Mouse (Mus musculus) kidney, postnatal 0 days (tissue): ENCODE measurements at regions not wholly inside any gene's neighbourhood (a gene's known extent, or its start where the extent isn't known, plus 50 kb on each side); places are given as distances from the start of the nearest gene placed in this dataset.

Experiments
- ATAC-seq: fragments of 200-750 bp; cut with Nextera tagmentation; replicated peaks from 2 replicates; pipeline ENCODE4 v1.8.0; 2017; ENCODE audit warnings: low read depth, moderate number of reproducible peaks, moderate TSS enrichment, moderate library complexity; ENCODE audit not compliant: low FRiP score
- DNase-seq: peaks from one replicate; pipeline ENCODE4 v3.0.0-alpha.2; 2016; ENCODE audit warnings: low spot score
- H3K27ac ChIP-seq: fragments of 300-500 bp; sonication (generic); 2 replicates; pipeline ENCODE4 v1.5.1; 2014; ENCODE audit warnings: mild to moderate bottlenecking
- H3K27me3 ChIP-seq: fragments of 300-500 bp; sonication (generic); 2 replicates; pipeline ENCODE4 v1.6.1; 2014; ENCODE audit warnings: low read length, mixed read lengths; ENCODE audit not compliant: insufficient read depth
- H3K36me3 ChIP-seq: fragments of 300-500 bp; sonication (generic); 2 replicates; pipeline ENCODE4 v1.6.1; 2014; ENCODE audit warnings: low read length, mixed read lengths; ENCODE audit not compliant: insufficient read depth
- H3K4me1 ChIP-seq: fragments of 300-500 bp; sonication (generic); replicated peaks from 2 replicates; pipeline ENCODE4 v1.6.1; 2014; ENCODE audit warnings: antibody characterized with exemption, low read length, mixed read lengths; ENCODE audit not compliant: insufficient read depth
- H3K4me2 ChIP-seq: fragments of 300-500 bp; sonication (generic); 2 replicates; pipeline ENCODE4 v1.6.1; 2014; ENCODE audit warnings: mild to moderate bottlenecking, low read length, moderate library complexity, mixed read lengths
- H3K4me3 ChIP-seq: fragments of 300-500 bp; sonication (generic); replicated peaks from 2 replicates; pipeline ENCODE4 v1.5.1; 2014; ENCODE audit warnings: low read depth, low read length
- H3K9ac ChIP-seq: fragments of 300-500 bp; sonication (generic); 2 replicates; pipeline ENCODE4 v1.6.1; 2014; ENCODE audit warnings: low read depth, low read length
- H3K9me3 ChIP-seq: fragments of 300-500 bp; sonication (generic); replicated peaks from 2 replicates; pipeline ENCODE4 v1.6.1; 2016; ENCODE audit warnings: low read length, inconsistent platforms, mixed read lengths
- CTCF ChIP-seq: IDR thresholded peaks from 2 replicates; pipeline ENCODE4 v1.5.1; 2016; ENCODE audit warnings: antibody characterized with exemption, low read depth, mild to moderate bottlenecking, moderate library complexity
- WGBS: fragments of 180-500 bp; shearing (Covaris S2); extraction: QIAGEN DNeasy Blood & Tissue Kit; methylation state at CpG from one replicate; pipeline ENCODE4 v1.1.7; 2014; 5-methylcytosine and 5-hydroxymethylcytosine counted together

GRCm38 (mm10) chr3:63036691-63037090 lies 204.6 kb upstream of the Mme start:
- Histone ChIP-seq H3K4me1 (no peaks in the 10 kb centered on the region), H3K36me3 (no peaks in the 10 kb centered on the region), H3K9ac (no peak overlapping the region), H3K27ac (no peak overlapping the region), H3K4me3 (no peak overlapping the region), H3K27me3 (no peaks in the 10 kb centered on the region), H3K4me2 (no peak overlapping the region), H3K9me3 (no peaks in the 10 kb centered on the region)
- no peak for TF ChIP-seq CTCF
- 57% methylated on average over 4 of the region's 4 CpGs for WGBS
- no peak for DNase-seq
- no peak for ATAC-seq

GRCm38 (mm10) chr3:63070786-63071185 lies 170.6 kb upstream of the Mme start:
- peak; percentile 19; the same call in 1 of the 2 replicates for TF ChIP-seq CTCF
- WGBS, result 94% methylated on average over 4 of the region's 4 CpGs
- Histone ChIP-seq H3K27me3 (no peaks in the 10 kb centered on the region), H3K9ac (no peak overlapping the region), H3K36me3 (no peaks in the 10 kb centered on the region), H3K4me1 (no peaks in the 10 kb centered on the region), H3K4me3 (no peak overlapping the region), H3K4me2 (no peak overlapping the region), H3K9me3 (no peaks in the 10 kb centered on the region), H3K27ac (no peak overlapping the region)
- no peak for ATAC-seq
- no peak for DNase-seq

GRCm38 (mm10) chr3:63073051-63073450 lies 168.3 kb upstream of the Mme start:
- no peaks in the 10 kb centered on the region for H3K27me3 ChIP-seq
- no peaks in the 10 kb centered on the region for H3K36me3 ChIP-seq
- ATAC-seq (no peak), DNase-seq (no peak)
- H3K9ac ChIP-seq, result no peak overlapping the region
- no peak overlapping the region for H3K27ac ChIP-seq
- no peaks in the 10 kb centered on the region for H3K4me1 ChIP-seq
- H3K4me2 ChIP-seq, result no peak overlapping the region
- no peak overlapping the region for H3K4me3 ChIP-seq
- H3K9me3 ChIP-seq, result no peaks in the 10 kb centered on the region
- no peak; the same call in 1 of the 2 replicates for TF ChIP-seq CTCF

GRCm38 (mm10) chr3:63078181-63078580 lies 163.2 kb upstream of the Mme start:
- H3K4me3 ChIP-seq, result no peak overlapping the region
- no peak overlapping the region for H3K4me2 ChIP-seq
- H3K36me3 ChIP-seq, result no peaks in the 10 kb centered on the region
- no peak for TF ChIP-seq CTCF
- H3K9ac ChIP-seq, result no peak overlapping the region
- H3K9me3 ChIP-seq, result no peaks in the 10 kb centered on the region
- no peaks in the 10 kb centered on the region for H3K27me3 ChIP-seq
- no peak for DNase-seq
- no peaks in the 10 kb centered on the region for H3K4me1 ChIP-seq
- ATAC-seq, result no peak
- WGBS, result 78% methylated on average over 2 of the region's 2 CpGs
- H3K27ac ChIP-seq, result no peak overlapping the region

- Histone ChIP-seq H3K4me2 (no peak overlapping the region), H3K9me3 (no peaks in the 10 kb centered on the region), H3K27ac (no peak overlapping the region), H3K4me1 (no peaks in the 10 kb centered on the region), H3K9ac (no peak overlapping the region), H3K27me3 (no peaks in the 10 kb centered on the region), H3K4me3 (no peak overlapping the region), H3K36me3 (no peaks in the 10 kb centered on the region)
- no peak for ATAC-seq
- WGBS, result 82% methylated on average over 6 of the region's 6 CpGs
- no peak for DNase-seq
- TF ChIP-seq CTCF, result no peak
Observed at GRCm38 (mm10) chr3:63082161-63082560, 159.2 kb upstream of the Mme start.

GRCm38 (mm10) chr3:63085426-63085825 lies 155.9 kb upstream of the Mme start:
- Histone ChIP-seq H3K4me2 (no peak overlapping the region), H3K36me3 (no peaks in the 10 kb centered on the region), H3K4me1 (no peaks in the 10 kb centered on the region), H3K4me3 (no peak overlapping the region), H3K27ac (no peak overlapping the region), H3K9me3 (no peaks in the 10 kb centered on the region), H3K27me3 (no peaks in the 10 kb centered on the region), H3K9ac (no peak overlapping the region)
- 72% methylated on average over 2 of the region's 2 CpGs for WGBS
- TF ChIP-seq CTCF, result no peak
- no peak for DNase-seq
- ATAC-seq, result no peak

GRCm38 (mm10) chr3:63092901-63093300 lies 148.4 kb upstream of the Mme start:
- Histone ChIP-seq H3K4me3 (no peak overlapping the region), H3K9me3 (no peaks in the 10 kb centered on the region), H3K36me3 (no peaks in the 10 kb centered on the region), H3K4me2 (no peak overlapping the region), H3K4me1 (no peaks in the 10 kb centered on the region), H3K9ac (no peak overlapping the region), H3K27me3 (no peaks in the 10 kb centered on the region), H3K27ac (no peak overlapping the region)
- no peak for ATAC-seq
- DNase-seq, result no peak
- TF ChIP-seq CTCF, result no peak
- 78% methylated on average over 1 of the region's 1 CpGs for WGBS
